Mouse (Mus musculus): ENCODE results near the gene Olfr1388. TPM values are rescaled to one million over a fixed set of nuclear protein-coding genes. Genes with fewer than 3 reads are reported as not detected.
"Not testable (repeated sequence)": the region's sequence is repeated elsewhere in the genome, so short reads cannot be mapped to it uniquely, and the experiment has no call there.

Gene Olfr1388
- 0.06 TPM in 1 of 2 replicates, not detected in the other for polyA plus RNA-seq (2015; fragmentation: Nextera tagmentation; extraction: Ambion mirVana)

GRCm38 (mm10) chr11:49436411-49436810 lies at the start of gene Olfr1388:
Olfr1388 (plus strand) TSS chr11:49436624.
- no peak for ATAC-seq (ENCODE audit: low read depth)
- no peaks in the 10 kb centered on the region for H3K4me1 ChIP-seq (replicated peaks)
- H3K36me3 ChIP-seq, result no peaks in the 10 kb centered on the region
- H3K9ac ChIP-seq, result no peak within 1 kb of the TSS
- H3K4me3 ChIP-seq, result no peak within 1 kb of the TSS
- 71% methylated on average over 3 of the region's 3 CpGs for WGBS
- H3K27ac ChIP-seq (replicated peaks), result no peak within 1 kb of the TSS
- H3K9me3 ChIP-seq, result no peaks in the 10 kb centered on the region
- H3K4me2 ChIP-seq, result no peak within 1 kb of the TSS
- no peaks in the 10 kb centered on the region for H3K27me3 ChIP-seq

GRCm38 (mm10) chr11:49392707-49393106 lies 43.7 kb upstream of the Olfr1388 start:
- H3K9me3 ChIP-seq; H3K9ac ChIP-seq; H3K4me2 ChIP-seq; H3K36me3 ChIP-seq; H3K4me1 ChIP-seq (replicated peaks); H3K27me3 ChIP-seq; ATAC-seq (ENCODE audit: low read depth); H3K27ac ChIP-seq (replicated peaks); H3K4me3 ChIP-seq: not testable (repeated sequence)
- 74% methylated on average over 1 of the region's 1 CpGs for WGBS

- no peaks in the 10 kb centered on the region for H3K27me3 ChIP-seq
- H3K4me3 ChIP-seq, result no peak overlapping the region
- no peak for ATAC-seq (ENCODE audit: low read depth)
- H3K4me2 ChIP-seq, result no peak overlapping the region
- no peak overlapping the region for H3K27ac ChIP-seq (replicated peaks)
- no peak overlapping the region for H3K9ac ChIP-seq
- WGBS, result 77% methylated on average over 3 of the region's 3 CpGs
- H3K36me3 ChIP-seq, result no peaks in the 10 kb centered on the region
- no peaks in the 10 kb centered on the region for H3K4me1 ChIP-seq (replicated peaks)
- no peaks in the 10 kb centered on the region for H3K9me3 ChIP-seq
These were observed 29.6 kb upstream of the Olfr1388 start for GRCm38 (mm10) chr11:49406784-49407183.

- H3K4me2 ChIP-seq, result no peak overlapping the region
- no peaks in the 10 kb centered on the region for H3K36me3 ChIP-seq
- H3K4me1 ChIP-seq (replicated peaks), result no peaks in the 10 kb centered on the region
- WGBS, result 41% methylated on average over 1 of the region's 1 CpGs
- H3K27me3 ChIP-seq, result no peaks in the 10 kb centered on the region
- no peak overlapping the region for H3K9ac ChIP-seq
- no peaks in the 10 kb centered on the region for H3K9me3 ChIP-seq
- no peak overlapping the region for H3K4me3 ChIP-seq
- ATAC-seq (ENCODE audit: low read depth), result no peak
- H3K27ac ChIP-seq (replicated peaks), result no peak overlapping the region
These were observed 25.9 kb upstream of the Olfr1388 start for GRCm38 (mm10) chr11:49410540-49410939.

- Histone ChIP-seq H3K27me3 (no peaks in the 10 kb centered on the region), H3K4me2 (no peak within 1 kb of the TSS), H3K36me3 (no peaks in the 10 kb centered on the region), H3K9me3 (no peaks in the 10 kb centered on the region), H3K4me3 (no peak within 1 kb of the TSS), H3K27ac (replicated peaks) (no peak within 1 kb of the TSS), H3K9ac (no peak within 1 kb of the TSS), H3K4me1 (replicated peaks) (no peaks in the 10 kb centered on the region)
- no peak for ATAC-seq (ENCODE audit: low read depth)
- 92% methylated on average over 2 of the region's 2 CpGs for WGBS
These were observed 13.7 kb upstream of the Olfr1388 start, which contains the start of gene Olfr1389 for GRCm38 (mm10) chr11:49422767-49423166. Olfr1389 (plus strand) TSS chr11:49423067.

- no peak for ATAC-seq (ENCODE audit: low read depth)
- no peaks in the 10 kb centered on the region for H3K4me1 ChIP-seq (replicated peaks)
- no peaks in the 10 kb centered on the region for H3K27me3 ChIP-seq
- no peak overlapping the region for H3K4me3 ChIP-seq
- no peaks in the 10 kb centered on the region for H3K9me3 ChIP-seq
- no peak overlapping the region for H3K9ac ChIP-seq
- H3K27ac ChIP-seq (replicated peaks), result no peak overlapping the region
- no peaks in the 10 kb centered on the region for H3K36me3 ChIP-seq
- H3K4me2 ChIP-seq, result no peak overlapping the region
- 88% methylated on average over 1 of the region's 1 CpGs for WGBS
These were observed 11.0 kb upstream of the Olfr1388 start for GRCm38 (mm10) chr11:49425257-49425927.

GRCm38 (mm10) chr11:49429641-49430040 lies 6.8 kb upstream of the Olfr1388 start:
- no peaks in the 10 kb centered on the region for H3K36me3 ChIP-seq
- no peaks in the 10 kb centered on the region for H3K27me3 ChIP-seq
- H3K4me2 ChIP-seq, result no peak overlapping the region
- H3K9ac ChIP-seq, result no peak overlapping the region
- no peaks in the 10 kb centered on the region for H3K9me3 ChIP-seq
- WGBS, result 92% methylated on average over 2 of the region's 2 CpGs
- no peak overlapping the region for H3K27ac ChIP-seq (replicated peaks)
- no peaks in the 10 kb centered on the region for H3K4me1 ChIP-seq (replicated peaks)
- ATAC-seq (ENCODE audit: low read depth), result no peak
- H3K4me3 ChIP-seq, result no peak overlapping the region

GRCm38 (mm10) chr11:49455043-49455442 lies 18.6 kb downstream of the Olfr1388 start, which contains the start of gene Olfr1387:
Olfr1387 (plus strand) TSS chr11:49455343.
- H3K27me3 ChIP-seq, result no peaks in the 10 kb centered on the region
- no peaks in the 10 kb centered on the region for H3K36me3 ChIP-seq
- no peak within 1 kb of the TSS for H3K27ac ChIP-seq (replicated peaks)
- no peak within 1 kb of the TSS for H3K4me2 ChIP-seq
- ATAC-seq (ENCODE audit: low read depth), result no peak
- WGBS, result 86% methylated on average over 1 of the region's 1 CpGs
- no peak within 1 kb of the TSS for H3K4me3 ChIP-seq
- H3K9ac ChIP-seq, result no peak within 1 kb of the TSS
- no peaks in the 10 kb centered on the region for H3K4me1 ChIP-seq (replicated peaks)
- H3K9me3 ChIP-seq, result no peaks in the 10 kb centered on the region

GRCm38 (mm10) chr11:49464746-49465145 lies 28.3 kb downstream of the Olfr1388 start, which contains the start of gene Olfr1386:
Olfr1386 (plus strand) TSS chr11:49465046.
- ATAC-seq (ENCODE audit: low read depth), result not testable (repeated sequence)

GRCm38 (mm10) chr11:49485973-49486372 lies 49.5 kb downstream of the Olfr1388 start:
- H3K4me2 ChIP-seq, result no peak overlapping the region
- 53% methylated on average over 4 of the region's 4 CpGs for WGBS
- no peak overlapping the region for H3K4me3 ChIP-seq
- no peak overlapping the region for H3K9ac ChIP-seq
- no peak for ATAC-seq (ENCODE audit: low read depth)
- H3K27me3 ChIP-seq, result no peaks in the 10 kb centered on the region
- no peaks in the 10 kb centered on the region for H3K36me3 ChIP-seq
- H3K27ac ChIP-seq (replicated peaks), result no peak overlapping the region
- H3K4me1 ChIP-seq (replicated peaks), result no peaks in the 10 kb centered on the region
- no peaks in the 10 kb centered on the region for H3K9me3 ChIP-seq

More at GRCm38 (mm10) chr11:49464746-49465145, 28.3 kb downstream of the Olfr1388 start, which contains the start of gene Olfr1386:
- not testable (repeated sequence) for H3K9me3 ChIP-seq; H3K9ac ChIP-seq; H3K4me3 ChIP-seq; H3K27ac ChIP-seq (replicated peaks); H3K4me2 ChIP-seq; H3K27me3 ChIP-seq; H3K36me3 ChIP-seq; H3K4me1 ChIP-seq (replicated peaks)
- WGBS, result 85% methylated on average over 3 of the region's 3 CpGs

GRCm38 (mm10) chr11:49488770-49489169 lies 52.3 kb downstream of the Olfr1388 start, which contains the start of gene Olfr1385:
Olfr1385 (plus strand) TSS chr11:49489070.
- not testable (repeated sequence) for H3K36me3 ChIP-seq; H3K27ac ChIP-seq (replicated peaks); H3K4me1 ChIP-seq (replicated peaks); H3K9me3 ChIP-seq; H3K4me3 ChIP-seq; H3K4me2 ChIP-seq; H3K27me3 ChIP-seq; ATAC-seq (ENCODE audit: low read depth); H3K9ac ChIP-seq
- WGBS, result 96% methylated on average over 1 of the region's 1 CpGs
